18 mouse cellular contexts compared by ENCODE assay signal in genomic region chr7:71217344-71217743, GRCm38 (mm10).
DNase-seq lines count a peak whose midpoint lies in the region; ATAC-seq and TF ChIP-seq lines count a peak whose summit lies in the region.
"Had no signal": no experiment of that assay in that cellular context is flagged by ENCODE, and none has a peak within 500 bp of the region (broad histone marks: within the 10 kb centered on the region; RNA-seq: fewer than 3 reads in every experiment).

No protein-coding gene starts in this region.

- H3K9ac ChIP-seq in heart, adult 2 months (ENCODE audit: low read depth, low read length), result no peak overlapping the region
- no peak overlapping the region for H3K9ac ChIP-seq in kidney, embryonic 15.5 days
- H3K9ac ChIP-seq in lung, embryonic 15.5 days, result no peak overlapping the region
- no peak overlapping the region for H3K9ac ChIP-seq in forebrain, postnatal 0 days
- H3K9ac ChIP-seq: embryonic facial prominence, embryonic 12.5 days; hindbrain, embryonic 14.5 days; limb, embryonic 13.5 days; liver, embryonic 14.5 days; neural tube, embryonic 15.5 days had no signal

- TF ChIP-seq EP300 in heart, adult 2 months (IDR thresholded peaks at IDR 0.05; ENCODE audit: insufficient read depth, low read depth, low read length), result no peak

- no peaks in the 10 kb centered on the region for H3K79me2 ChIP-seq in heart, adult 2 months (replicated peaks; ENCODE audit: control insufficient read depth, insufficient read depth, low read length)

- WGBS in heart, adult 2 months, result 85% methylated on average over 7 of the region's 7 CpGs
- WGBS in kidney, embryonic 15.5 days, result 61% methylated on average over 7 of the region's 7 CpGs
- 43% methylated on average over 7 of the region's 7 CpGs for WGBS in lung, embryonic 15.5 days
- 93% methylated on average over 7 of the region's 7 CpGs for WGBS in forebrain, postnatal 0 days

- no peak for TF ChIP-seq POLR2A in heart, adult 2 months (IDR thresholded peaks at IDR 0.05; ENCODE audit: insufficient read depth, low read depth, low read length)

- no peak overlapping the region for H3K4me2 ChIP-seq in kidney, embryonic 15.5 days
- H3K4me2 ChIP-seq in lung, embryonic 15.5 days, result no peak overlapping the region
- H3K4me2 ChIP-seq in forebrain, postnatal 0 days (ENCODE audit: low read depth), result no peak overlapping the region
- H3K4me2 ChIP-seq: embryonic facial prominence, embryonic 12.5 days; heart, embryonic 11.5 days; hindbrain, embryonic 14.5 days; limb, embryonic 13.5 days; neural tube, embryonic 15.5 days had no signal

- peak overlapping the region; percentile 61 for H3K27ac ChIP-seq in heart, adult 2 months
- peak overlapping the region; percentile 88 for H3K27ac ChIP-seq in kidney, embryonic 15.5 days
- H3K27ac ChIP-seq in lung, embryonic 15.5 days, result peak overlapping the region; percentile 85
- H3K27ac ChIP-seq in forebrain, postnatal 0 days (ENCODE audit: low read depth, low read length), result no peak overlapping the region
- H3K27ac ChIP-seq: embryonic facial prominence, embryonic 12.5 days; hindbrain, embryonic 14.5 days; limb, embryonic 13.5 days; liver, embryonic 14.5 days; midbrain, embryonic 10.5 days; neural tube, embryonic 15.5 days had no signal

- H3K4me1 ChIP-seq in heart, adult 2 months (ENCODE audit: control insufficient read depth, insufficient read depth, low read length), result 0 out of 2 replicates have a peak, but pooled peaks cover 2% of the 10 kb centered on the region
- H3K4me1 ChIP-seq in kidney, embryonic 15.5 days, result peaks cover 12% of the 10 kb centered on the region; the same call in 1 of the 2 replicates
- peaks cover 34% of the 10 kb centered on the region; the same call in 1 of the 2 replicates for H3K4me1 ChIP-seq in lung, embryonic 15.5 days
- no peaks in the 10 kb centered on the region for H3K4me1 ChIP-seq in forebrain, postnatal 0 days (ENCODE audit: insufficient read depth)
- H3K4me1 ChIP-seq: embryonic facial prominence, embryonic 12.5 days; limb, embryonic 13.5 days; midbrain, embryonic 10.5 days; neural tube, embryonic 15.5 days had no signal

- no peak overlapping the region for H3K4me3 ChIP-seq in heart, adult 2 months
- H3K4me3 ChIP-seq in kidney, embryonic 15.5 days (replicated peaks), result no peak overlapping the region
- no peak overlapping the region for H3K4me3 ChIP-seq in lung, embryonic 15.5 days
- no peak overlapping the region for H3K4me3 ChIP-seq in forebrain, postnatal 0 days (ENCODE audit: low read depth, low read length)
- H3K4me3 ChIP-seq: embryonic facial prominence, embryonic 12.5 days; limb, embryonic 13.5 days; midbrain, embryonic 10.5 days; neural tube, embryonic 15.5 days had no signal

- H3K36me3 ChIP-seq in heart, adult 2 months (ENCODE audit: control insufficient read depth, insufficient read depth, low read length), result no peaks in the 10 kb centered on the region
- no peaks in the 10 kb centered on the region for H3K36me3 ChIP-seq in kidney, embryonic 15.5 days
- H3K36me3 ChIP-seq in lung, embryonic 15.5 days, result no peaks in the 10 kb centered on the region
- H3K36me3 ChIP-seq in forebrain, postnatal 0 days (ENCODE audit: insufficient read depth), result no peaks in the 10 kb centered on the region
- H3K36me3 ChIP-seq: embryonic facial prominence, embryonic 12.5 days; limb, embryonic 13.5 days; midbrain, embryonic 10.5 days; neural tube, embryonic 15.5 days had no signal

- ATAC-seq in kidney, embryonic 15.5 days (replicated peaks; ENCODE audit: low FRiP score), result peak; percentile 43; the same call in 1 of the 2 replicates
- peak; percentile 66; the same call in 1 of the 2 replicates for ATAC-seq in lung, embryonic 15.5 days (ENCODE audit: borderline replicate concordance, extremely low read depth, low FRiP score, low TSS enrichment)
- ATAC-seq in forebrain, postnatal 0 days, result no peak
- ATAC-seq: inflammation-experienced regulatory T-cells, adult 6 months had no signal

- H3K9me3 ChIP-seq in kidney, embryonic 15.5 days (replicated peaks), result no peaks in the 10 kb centered on the region
- H3K9me3 ChIP-seq in lung, embryonic 15.5 days, result no peaks in the 10 kb centered on the region
- H3K9me3 ChIP-seq in forebrain, postnatal 0 days (ENCODE audit: low read length), result no peaks in the 10 kb centered on the region
- H3K9me3 ChIP-seq: embryonic facial prominence, embryonic 12.5 days; limb, embryonic 13.5 days; midbrain, embryonic 10.5 days; neural tube, embryonic 15.5 days had no signal

- no peaks in the 10 kb centered on the region for H3K27me3 ChIP-seq in heart, adult 2 months (ENCODE audit: control insufficient read depth, insufficient read depth, low read length)
- H3K27me3 ChIP-seq in kidney, embryonic 15.5 days, result no peaks in the 10 kb centered on the region
- no peaks in the 10 kb centered on the region for H3K27me3 ChIP-seq in lung, embryonic 15.5 days
- H3K27me3 ChIP-seq in forebrain, postnatal 0 days (ENCODE audit: insufficient read depth, low read length), result no peaks in the 10 kb centered on the region
- H3K27me3 ChIP-seq: embryonic facial prominence, embryonic 12.5 days; limb, embryonic 13.5 days; neural tube, embryonic 15.5 days had no signal

- TF ChIP-seq CTCF in heart, adult 2 months (IDR thresholded peaks at IDR 0.05), result no peak
- no peak for TF ChIP-seq CTCF in forebrain, postnatal 0 days (IDR thresholded peaks at IDR 0.05; ENCODE audit: low read depth)

- DNase-seq in heart, adult 2 months, result no peak
- no peak for DNase-seq in heart, postnatal 25 days (ENCODE audit: low spot score)
- no peak for DNase-seq in kidney, adult 11 months
- DNase-seq in lung, postnatal 25 days (ENCODE audit: low spot score), result no peak
- DNase-seq in kidney, postnatal 14 days, result peak; percentile 35
- DNase-seq in forebrain, postnatal 0 days, result no peak
- DNase-seq: cerebellum, adult 2 months; gastrocnemius, postnatal 36 days had no signal

- intact Hi-C loops in heart, adult 2 months (cut with DNase I), result no loop called here
- intact Hi-C loops in heart, postnatal 25 days (cut with DNase I), result no loop called here
